Mouse (Mus musculus): ENCODE measurements around the gene Rnf181.

Gene Rnf181

DNA sequence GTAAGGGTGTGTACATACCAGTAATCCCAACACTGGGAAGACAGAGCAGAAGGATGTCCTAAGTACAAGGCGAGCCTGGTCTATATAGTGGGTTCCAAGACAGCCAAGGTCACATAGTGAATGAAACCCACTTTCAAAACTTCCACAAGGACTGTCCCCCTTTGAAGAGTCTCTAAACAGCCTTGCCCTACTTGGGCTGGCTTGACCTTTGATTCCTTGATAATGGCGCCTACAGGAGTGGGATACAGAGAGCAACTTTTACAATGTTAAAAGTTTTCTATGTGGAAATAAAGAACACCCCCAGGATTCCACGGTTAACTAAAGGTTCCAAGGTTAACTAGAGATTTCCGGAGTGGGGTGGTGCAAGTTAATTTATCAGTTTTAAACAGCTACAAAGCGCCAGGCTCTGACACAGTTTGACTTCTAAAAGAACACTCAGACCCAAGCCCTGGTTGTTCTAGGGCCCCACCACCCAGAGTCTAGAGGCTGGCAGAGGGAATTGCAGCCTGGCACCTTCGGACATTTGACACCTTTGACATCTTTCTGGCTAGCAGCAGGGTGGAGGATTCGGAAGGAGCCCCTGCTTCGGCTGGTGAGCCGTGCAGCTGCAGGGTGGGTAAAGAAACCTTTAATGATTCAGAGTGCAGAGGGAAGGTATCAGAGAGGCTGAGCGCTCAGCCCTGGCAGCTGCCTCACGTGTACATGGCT, 6.7 kb downstream of the Rnf181 start:
- no peak for DNase-seq (ENCODE audit: low spot score)

DNA sequence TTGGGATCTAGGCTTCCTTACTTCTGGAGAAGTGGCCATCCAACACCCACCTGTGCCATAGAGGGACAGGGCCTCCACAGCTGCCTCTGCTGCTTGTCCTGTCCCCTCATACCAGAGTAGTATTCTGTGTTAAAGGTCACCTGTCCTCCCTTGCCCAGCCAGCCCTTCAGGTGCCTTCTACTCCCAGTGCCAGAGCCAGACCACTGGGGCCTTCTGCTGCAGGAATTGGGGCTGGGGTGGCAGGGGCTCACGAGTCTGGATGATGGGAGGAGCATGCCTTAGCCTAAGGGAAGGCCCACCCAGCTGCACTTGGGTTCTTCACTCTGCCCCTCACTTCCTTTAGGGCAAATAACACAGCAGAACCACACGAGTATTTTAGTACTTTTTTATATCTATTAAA, 7.4 kb downstream of the Rnf181 start:
- no peak for DNase-seq (ENCODE audit: low spot score)

DNA sequence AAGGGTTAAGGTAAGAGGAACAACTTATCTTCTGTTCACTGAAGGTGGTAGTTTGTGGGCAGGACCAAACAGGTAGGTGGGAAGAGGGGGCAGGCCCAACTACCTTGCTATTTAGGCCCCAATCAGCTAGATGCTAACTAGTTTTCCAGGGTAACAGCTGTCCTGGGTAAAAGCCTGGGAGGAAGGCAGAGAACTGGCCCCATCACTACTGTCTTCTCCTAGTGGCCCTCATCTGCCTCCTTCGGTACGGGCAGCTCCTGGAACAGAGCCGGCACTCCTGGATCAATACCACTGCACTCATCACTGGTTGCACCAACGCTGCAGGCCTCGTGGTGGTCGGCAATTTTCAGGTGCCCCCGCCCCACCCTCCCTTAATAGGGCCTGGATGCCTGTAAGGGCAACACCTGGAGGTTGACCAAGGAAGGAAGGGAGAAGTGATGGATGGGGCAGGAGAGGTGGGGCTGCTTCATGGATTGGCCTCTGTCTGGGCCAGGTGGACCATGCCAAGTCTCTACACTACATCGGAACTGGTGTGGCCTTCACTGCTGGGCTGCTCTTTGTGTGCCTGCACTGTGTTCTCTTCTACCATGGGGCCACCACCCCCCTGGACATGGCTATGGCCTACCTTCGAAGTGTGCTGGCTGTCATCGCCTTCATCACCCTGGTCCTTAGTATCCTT, 8.5 kb downstream of the Rnf181 start:
- no peak for DNase-seq (ENCODE audit: low spot score)

DNA sequence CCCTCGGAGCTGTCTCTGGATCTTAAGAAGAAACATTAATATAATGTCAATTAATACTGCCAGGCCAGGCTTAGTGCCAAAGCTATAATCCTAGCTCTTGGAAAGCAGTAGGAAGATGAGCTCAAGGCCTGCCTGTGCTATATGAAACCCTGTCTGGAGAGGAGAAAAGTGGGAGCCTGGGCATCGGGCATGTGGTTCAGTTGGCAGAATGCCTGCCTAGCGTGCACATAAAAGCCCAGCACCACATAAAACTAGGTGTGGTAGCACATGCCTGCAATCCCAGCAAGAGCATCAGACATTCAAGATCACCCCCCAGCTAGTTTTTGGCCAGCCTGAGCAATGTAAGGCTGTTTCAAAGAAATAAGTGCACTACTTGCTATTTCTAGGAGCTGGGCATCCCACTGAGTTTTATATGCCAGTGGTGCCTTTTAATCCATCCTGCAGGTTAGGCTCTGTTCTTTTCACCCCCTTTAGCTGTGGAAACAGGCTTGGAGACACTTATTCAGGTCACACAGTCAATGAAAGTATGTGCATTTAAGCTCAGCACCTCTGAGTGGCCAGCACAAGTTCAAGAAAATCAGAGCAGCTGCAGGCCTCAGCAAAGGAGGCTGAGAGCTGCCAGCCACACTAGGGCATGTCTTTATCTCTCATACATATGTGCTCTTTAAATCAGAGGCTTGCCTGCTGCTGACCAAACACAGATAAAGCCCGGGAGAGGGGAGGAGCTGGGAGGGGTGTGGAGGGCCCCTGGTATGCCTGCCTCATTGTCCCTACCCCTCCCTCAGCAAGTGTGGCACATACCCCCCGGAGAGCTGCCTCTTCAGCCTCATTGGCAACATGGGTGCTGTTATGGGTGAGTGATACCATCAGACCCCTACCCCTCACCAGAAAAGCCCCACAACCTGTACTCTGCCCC, 9.3 kb downstream of the Rnf181 start:
- no peak for DNase-seq (ENCODE audit: low spot score)

DNA sequence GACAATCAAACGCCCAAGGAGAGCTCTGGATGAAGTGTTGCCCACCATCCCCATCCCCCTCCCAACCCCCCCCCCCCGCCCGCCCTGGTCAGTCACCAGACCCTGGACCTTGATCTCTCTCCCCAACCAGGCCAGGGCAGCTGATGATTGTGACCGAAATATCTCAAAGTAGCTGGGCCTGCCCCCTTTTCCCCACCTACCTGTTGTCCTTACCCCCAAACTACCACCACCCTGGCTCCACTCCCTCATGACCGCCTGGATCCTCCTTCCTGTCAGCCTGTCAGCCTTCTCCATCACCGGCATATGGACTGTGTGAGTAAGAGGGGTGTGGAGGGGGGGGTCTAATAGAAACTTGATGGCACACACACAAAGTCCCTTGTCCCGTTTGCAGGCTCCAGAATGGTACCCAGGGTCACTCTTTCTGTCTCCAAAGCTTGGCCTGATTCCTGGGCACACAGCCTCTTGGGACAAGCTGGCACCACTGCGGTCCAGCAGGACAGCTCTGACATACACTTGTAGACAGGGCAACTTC, 10.7 kb downstream of the Rnf181 start:
- DNase-seq (ENCODE audit: low spot score) = no peak

DNA sequence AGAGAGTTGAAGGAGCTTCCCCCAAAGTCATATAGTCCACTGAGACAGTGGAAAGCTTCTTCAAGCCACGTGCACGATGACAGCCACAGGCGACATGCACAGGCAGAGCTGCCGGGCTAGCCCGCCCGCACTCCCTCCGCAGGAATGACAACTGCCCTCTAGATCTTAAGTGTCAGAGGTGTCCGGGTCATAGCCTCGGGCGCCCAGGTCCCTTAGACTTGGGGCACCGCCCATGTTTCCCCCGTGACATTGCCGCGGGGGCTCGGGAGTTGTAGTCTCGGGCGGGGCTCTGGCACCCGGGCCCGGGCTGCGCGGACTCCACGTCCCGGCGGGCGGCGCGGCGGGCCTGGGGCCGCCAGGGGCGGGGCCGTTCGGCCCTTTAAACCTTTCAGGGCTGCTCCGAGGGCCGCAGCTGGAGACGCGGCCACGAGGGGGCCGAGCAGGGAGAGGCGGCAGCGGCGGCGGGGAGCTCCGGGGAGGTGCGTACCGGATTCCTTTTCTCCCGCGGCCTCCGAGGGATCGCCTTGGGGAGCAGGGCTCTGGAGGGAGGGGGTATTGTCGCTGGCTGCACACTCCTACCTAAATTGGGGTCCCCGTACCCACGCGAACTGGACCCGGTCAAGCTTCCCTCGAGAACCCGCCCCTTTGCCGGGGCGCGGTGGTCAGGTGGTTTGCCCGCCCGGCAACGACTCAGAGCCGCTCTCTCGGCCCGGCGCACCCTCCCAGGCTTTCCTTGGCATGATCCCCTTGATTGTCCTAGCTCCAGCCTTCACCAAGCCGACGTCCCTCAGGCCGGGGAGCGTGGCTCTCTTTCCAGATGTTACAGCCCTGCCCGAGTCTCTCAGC, 11.5 kb downstream of the Rnf181 start, which contains the start of gene Tmem150a:
Gene Tmem150a, plus strand, starts transcription at position 382 of the 846 bp plus-strand sequence.
- peak; percentile 87 for DNase-seq (ENCODE audit: low spot score)

DNA sequence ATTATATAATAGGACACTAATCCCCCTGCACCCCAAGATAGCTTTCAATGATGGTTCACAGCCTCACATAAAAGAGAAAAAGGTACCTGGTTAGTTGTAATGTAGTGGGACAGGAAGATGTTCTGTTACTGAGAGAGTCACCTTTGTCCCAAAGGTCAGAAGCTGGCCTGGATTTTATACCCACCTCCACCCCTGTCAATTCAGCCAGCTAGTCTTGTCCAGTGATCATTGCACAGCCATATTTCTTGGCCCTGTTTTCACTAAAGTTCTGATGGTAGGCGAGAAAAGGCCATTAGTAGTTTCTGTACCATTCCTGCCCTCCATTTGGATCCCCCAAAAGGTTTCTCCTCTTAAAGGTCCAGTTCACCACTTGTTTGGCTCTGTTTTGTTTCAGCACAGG, 12.7 kb downstream of the Rnf181 start:
- no peak for DNase-seq (ENCODE audit: low spot score)

DNA sequence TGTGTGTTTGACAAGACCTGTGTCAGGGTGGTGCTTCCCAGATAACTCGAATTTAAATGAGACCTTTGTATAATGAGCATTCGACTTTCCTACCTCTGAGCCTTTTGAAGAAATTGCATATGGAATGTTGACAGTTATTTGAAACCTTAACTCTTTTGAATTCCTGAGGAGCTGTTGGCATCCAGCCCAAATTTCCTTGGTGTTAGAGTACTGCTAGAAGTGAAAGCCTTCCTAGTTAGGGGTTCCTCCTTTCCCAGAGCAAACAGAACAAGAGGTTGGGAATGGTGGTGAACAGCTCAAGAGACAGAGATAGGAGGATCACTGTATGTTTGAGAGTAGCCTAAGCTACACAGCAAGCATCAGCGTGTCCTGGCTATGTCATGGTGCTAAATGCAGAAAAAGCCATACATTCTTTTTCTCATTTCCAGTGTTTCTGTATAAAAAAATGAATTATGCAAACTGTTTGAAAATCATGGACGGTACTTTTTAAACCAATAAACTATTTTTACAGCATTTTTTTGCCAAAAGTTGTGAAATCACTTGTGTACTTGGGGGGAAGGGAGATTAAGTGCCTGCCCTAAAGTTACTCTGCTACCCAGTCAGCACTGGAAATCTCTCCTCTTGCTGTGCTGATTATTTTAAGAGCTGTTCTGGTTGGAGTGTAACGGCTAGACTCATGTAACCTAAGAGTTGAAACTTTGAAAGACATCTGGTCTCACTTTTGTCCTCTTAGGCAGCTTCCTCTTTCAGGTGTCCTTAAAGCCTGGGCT, 13.9 kb downstream of the Rnf181 start:
- no peak for DNase-seq (ENCODE audit: low spot score)

DNA sequence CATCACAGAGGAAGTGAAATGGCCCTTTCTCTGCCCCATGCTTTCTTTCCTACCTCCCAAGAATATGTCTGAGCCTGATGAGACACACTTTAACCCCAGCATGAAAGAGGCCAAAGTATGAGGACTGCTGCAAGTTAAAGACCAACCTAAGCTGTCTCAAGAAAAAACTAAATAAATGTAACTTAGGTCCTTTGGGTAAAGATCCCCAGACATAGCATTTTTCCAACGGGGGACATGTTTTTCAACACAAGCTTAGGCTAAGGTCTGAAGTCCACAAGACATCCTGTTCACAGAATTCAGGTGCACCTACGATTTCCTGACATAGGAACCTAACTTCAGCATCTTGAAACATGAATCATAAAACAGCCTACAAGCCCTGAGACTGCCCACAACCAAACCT, 16.5 kb downstream of the Rnf181 start:
- no peak for DNase-seq (ENCODE audit: low spot score)

DNA sequence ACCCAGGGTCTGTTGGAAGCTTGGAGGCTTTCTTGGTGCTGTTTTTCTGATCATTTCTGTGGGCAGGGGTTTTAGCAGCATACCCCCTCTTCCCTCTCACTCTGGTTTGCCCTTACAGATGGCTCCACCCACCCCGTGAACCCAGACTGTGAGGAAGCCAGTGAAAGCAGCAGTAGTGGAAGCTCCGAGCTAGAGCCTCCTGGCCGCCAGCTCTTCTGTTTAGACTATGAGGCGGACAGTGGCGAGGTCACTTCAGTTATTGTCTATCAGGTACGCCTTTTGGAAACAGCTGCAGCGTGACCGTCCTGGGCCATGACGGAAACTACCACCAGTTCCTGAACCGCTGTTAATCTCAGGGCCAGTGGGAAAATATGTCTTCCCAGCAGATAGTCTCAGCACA, 18.3 kb downstream of the Rnf181 start:
- no peak for DNase-seq (ENCODE audit: low spot score)

DNA sequence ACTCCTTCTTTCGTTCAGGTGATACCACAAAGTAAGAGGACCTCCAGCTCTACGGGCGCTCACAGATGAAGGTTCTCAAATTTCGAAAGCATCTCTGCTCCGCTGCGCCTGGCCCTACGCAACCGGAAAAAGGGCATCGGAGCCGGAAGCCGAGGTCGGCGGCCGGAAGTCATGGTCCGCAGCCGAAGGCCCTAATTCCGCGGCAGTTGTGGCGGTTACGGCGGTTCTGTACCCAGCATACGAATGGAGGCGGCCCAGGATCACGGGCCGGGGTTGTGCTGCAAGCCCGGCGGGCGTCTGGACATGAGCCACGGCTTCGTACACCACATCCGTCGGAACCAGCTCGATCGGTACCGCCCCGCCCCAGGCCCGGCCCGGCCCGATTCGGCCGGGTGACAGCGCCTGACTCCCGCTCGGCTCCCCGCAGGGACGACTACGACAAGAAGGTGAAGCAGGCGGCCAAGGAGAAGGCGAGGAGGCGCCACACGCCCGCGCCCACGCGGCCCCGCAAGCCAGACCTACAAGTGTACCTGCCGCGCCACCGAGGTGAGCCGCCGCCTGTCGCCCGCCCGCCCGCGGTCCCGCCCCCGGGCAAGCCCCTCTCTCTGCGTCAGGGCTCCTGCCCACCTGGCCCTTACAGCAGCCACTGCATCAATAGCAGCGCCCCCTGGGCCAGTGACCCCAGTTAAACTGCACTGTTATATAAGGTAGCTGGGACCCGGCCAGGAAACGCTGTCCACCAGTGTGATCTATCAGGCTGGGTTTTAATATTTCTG, 19.4 kb downstream of the Rnf181 start, which contains the start of gene 0610030E20Rik:
Gene 0610030E20Rik, plus strand, starts transcription at position 152 of the 776 bp plus-strand sequence.
- peak; percentile 80 for DNase-seq (ENCODE audit: low spot score)

DNA sequence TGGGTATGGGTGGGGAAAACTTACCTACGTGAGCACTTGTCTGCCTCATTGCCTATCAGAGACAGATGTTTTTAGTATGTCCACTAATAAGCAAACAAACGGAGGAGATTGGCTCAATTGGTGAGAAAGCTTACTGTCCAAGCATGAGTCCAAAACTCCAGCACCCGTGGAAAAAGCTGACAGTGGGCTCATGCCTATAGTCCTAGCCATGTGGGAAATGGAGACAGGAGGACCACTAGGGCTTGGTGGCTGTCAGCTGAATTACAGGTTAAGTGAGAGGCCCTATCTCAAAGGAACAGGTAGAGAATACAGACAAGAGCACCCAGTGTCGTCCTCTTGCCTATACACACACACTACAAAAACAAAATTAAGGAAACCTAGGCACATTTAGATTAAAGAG, 20.5 kb downstream of the Rnf181 start:
- DNase-seq (ENCODE audit: low spot score) = no peak

DNA sequence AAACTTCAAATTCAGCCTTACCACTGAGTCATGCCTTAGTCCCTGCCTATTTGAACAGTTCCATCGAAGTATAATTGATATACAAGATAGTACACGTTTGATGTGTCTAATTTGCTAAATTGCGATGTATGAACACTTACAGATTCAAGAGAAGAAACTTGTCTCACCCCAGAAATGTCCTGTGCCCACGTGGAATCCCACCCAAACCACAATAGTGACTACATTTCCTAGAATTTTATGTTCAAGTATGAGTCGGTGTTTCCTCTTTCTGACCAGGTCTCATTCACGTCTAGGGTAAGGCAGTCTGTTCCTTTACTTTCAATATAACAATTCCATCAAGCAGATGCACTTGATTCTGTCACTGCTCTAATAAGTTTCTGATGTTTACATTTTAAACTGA, 21.1 kb downstream of the Rnf181 start:
- DNase-seq (ENCODE audit: low spot score) = no peak

DNA sequence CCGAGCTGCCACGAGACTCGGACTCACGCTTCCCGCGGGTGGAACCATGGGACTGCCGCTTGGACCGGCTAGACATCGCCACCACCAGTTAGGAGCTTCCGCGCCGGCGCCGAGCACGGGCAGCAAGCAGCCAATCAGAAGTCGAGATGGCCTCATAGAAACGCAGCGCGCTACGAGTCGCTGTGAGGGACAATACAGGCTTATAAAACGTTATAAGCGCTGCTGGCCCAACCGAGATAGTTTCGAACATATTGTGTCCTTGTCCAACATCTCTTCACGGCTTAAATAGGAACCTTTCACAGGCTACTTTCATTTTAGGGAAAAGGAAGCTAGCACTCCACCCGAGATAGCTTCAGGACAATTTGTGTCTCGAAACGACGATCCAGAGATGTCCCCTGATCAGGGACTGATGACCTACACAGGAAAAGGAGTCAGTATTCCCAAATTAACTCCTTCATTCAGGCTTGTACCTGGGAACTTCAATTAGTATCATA, 21.6 kb downstream of the Rnf181 start, which contains the start of gene Usp39:
Gene Usp39, minus strand, starts transcription at position 111 of the 494 bp plus-strand sequence.
- peak; percentile 94 for DNase-seq (ENCODE audit: low spot score)

DNA sequence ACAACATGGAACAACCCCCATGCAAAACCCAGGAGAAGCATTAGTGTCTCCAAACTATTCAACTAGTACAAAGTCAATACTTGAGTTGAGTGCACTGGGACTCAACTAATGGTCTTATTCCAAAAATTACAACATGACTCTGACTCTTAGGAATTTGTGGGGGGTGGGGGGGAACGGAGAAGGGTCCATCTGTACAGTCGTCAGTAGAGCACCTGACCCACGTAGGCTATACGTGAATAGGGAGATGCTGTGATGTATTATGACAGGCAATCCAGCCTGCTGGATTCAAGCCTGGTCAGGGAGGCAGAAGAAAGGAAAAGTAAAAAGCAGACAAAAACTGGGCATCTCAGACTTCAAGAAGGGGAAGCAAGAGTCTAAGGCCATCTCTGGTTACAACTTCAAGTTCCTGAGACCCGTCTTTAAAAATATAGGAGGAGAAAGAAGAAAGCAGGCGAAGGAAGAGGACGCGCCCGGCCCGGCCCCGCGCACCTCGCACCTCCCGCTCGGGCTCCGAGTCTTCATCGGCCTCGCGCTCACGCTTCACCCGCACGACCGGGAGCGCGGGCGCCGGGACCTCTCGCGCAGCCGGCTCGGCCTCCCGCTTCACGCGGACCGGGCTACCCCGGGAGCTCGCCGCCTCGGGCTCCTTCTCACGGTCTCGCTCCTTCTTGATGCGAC, 22.2 kb downstream of the Rnf181 start:
- no peak for DNase-seq (ENCODE audit: low spot score)

DNA sequence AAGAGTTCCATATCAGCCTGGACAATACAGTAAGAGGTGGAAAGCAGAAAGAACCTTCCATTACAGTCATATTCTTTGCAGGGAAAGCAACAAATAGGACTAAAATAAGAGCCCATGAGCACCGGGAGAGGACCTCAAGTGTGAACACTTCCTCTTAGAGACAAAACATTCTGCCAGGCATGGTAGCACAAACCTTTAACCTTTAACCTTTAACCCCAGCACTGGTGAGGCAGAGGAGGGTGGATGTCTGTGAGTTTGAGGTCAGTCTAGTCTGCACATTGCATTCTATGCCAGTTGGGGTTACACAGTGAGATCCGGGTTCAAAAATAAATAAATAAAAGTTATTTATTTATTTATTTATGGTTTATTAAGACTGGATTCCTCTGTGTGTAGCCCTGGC, 26.3 kb downstream of the Rnf181 start:
- DNase-seq (ENCODE audit: low spot score) = no peak

DNA sequence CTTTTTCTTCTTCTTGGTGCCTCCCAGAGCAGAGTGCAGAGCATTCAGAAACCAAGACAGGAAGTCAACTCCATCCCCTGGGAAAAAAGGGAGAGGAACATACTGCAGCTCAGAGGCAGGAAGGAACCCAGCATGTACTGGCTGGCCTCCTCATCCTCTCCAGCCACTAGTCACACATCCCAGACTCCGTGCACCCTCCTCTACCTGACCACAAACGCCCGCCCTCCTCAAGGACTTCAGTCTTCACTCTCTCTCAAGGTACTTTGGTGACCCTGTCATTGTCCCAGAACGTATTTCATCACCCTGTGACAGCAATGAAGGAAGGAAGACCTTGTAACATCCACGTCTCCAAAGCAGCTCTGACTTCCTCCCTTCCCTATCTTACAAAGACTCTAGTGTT, 33.6 kb downstream of the Rnf181 start:
- no peak for DNase-seq (ENCODE audit: low spot score)

DNA sequence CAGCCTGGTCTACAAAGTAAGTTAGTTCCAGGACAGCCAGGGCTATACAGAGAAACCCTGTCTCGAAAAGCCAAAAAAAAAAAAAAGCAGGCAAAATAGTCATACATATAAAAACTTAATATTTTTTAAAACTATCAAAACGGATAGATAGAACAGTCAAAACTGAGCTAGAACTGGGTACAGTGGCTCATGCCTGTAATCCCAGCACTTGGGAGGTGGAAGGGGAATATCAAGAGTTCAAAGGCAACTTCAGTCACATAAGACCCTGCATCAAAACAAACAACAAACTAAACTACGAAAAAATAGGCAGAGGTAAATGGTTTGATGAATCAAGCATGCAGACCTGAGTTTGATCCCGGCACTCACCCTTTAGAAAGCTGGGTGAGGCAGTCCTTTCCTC, 36.6 kb downstream of the Rnf181 start:
- DNase-seq (ENCODE audit: low spot score) = no peak

DNA sequence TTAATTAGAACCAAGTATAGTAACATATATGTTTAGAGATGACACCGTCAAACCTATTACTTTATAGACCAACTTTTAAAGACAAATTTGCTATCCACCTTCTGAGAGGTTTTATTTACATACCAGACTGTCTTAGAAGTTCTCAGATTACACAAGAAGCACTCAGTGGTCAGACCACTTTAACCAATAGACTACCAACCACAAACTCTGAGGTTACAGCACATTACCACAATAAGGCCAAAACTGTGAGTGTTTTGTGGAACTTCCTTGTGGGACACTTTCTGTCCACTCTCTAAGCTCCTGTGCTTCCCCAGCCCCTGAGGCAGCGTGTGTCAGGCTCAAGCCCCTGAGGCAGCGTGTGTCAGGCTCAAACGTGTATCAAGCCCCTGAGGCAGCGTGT, 37.7 kb downstream of the Rnf181 start:
- no peak for DNase-seq (ENCODE audit: low spot score)
